Mouse (Mus musculus): ENCODE results near the gene Elk3. TPM values are rescaled to one million over a fixed set of nuclear protein-coding genes. Genes with fewer than 3 reads are reported as not detected.

The Elk3 gene
- polyA plus RNA-seq, 1 experiment: 11.0 TPM

GRCm38 (mm10) chr10:93346208-93346936 lies 35.4 kb upstream of the Elk3 start:
- no peak for TF ChIP-seq CTCF (IDR thresholded peaks at IDR 0.05; ENCODE audit: low read depth, low read length)
- Histone ChIP-seq H3K27me3 (ENCODE audit: control insufficient read depth, insufficient read depth, low read length, poor library complexity, severe bottlenecking) (no peaks in the 10 kb centered on the region; the same call in 1 of the 2 replicates), H3K4me3 (ENCODE audit: low read depth, low read length) (no peak overlapping the region), H3K36me3 (ENCODE audit: control insufficient read depth, insufficient read depth, low read length, poor library complexity, severe bottlenecking) (no peaks in the 10 kb centered on the region), H3K9ac (ENCODE audit: low read depth, poor library complexity, severe bottlenecking) (no peak overlapping the region), H3K4me1 (ENCODE audit: control insufficient read depth, insufficient read depth, low read length) (no peaks in the 10 kb centered on the region), H3K9me3 (replicated peaks; ENCODE audit: control insufficient read depth, insufficient read depth, low read length, poor library complexity, severe bottlenecking) (no peaks in the 10 kb centered on the region), H3K27ac (ENCODE audit: insufficient read depth, low read length) (no peak overlapping the region)

- no peak overlapping the region for H3K4me3 ChIP-seq (ENCODE audit: low read depth, low read length)
- H3K27ac ChIP-seq (ENCODE audit: insufficient read depth, low read length): no peak overlapping the region
- H3K9me3 ChIP-seq (replicated peaks; ENCODE audit: control insufficient read depth, insufficient read depth, low read length, poor library complexity, severe bottlenecking): no peaks in the 10 kb centered on the region
- TF ChIP-seq EP300 (IDR thresholded peaks at IDR 0.05; ENCODE audit: insufficient read depth, low read depth, low read length) (no peak), CTCF (IDR thresholded peaks at IDR 0.05; ENCODE audit: low read depth, low read length) (no peak), POLR2A (IDR thresholded peaks at IDR 0.05; ENCODE audit: insufficient read depth, low read length) (no peak)
- no peaks in the 10 kb centered on the region for H3K36me3 ChIP-seq (ENCODE audit: control insufficient read depth, insufficient read depth, low read length, poor library complexity, severe bottlenecking)
- H3K27me3 ChIP-seq (ENCODE audit: control insufficient read depth, insufficient read depth, low read length, poor library complexity, severe bottlenecking): no peaks in the 10 kb centered on the region; the same call in 1 of the 2 replicates
- H3K9ac ChIP-seq (ENCODE audit: low read depth, poor library complexity, severe bottlenecking): no peak overlapping the region
- H3K4me1 ChIP-seq (ENCODE audit: control insufficient read depth, insufficient read depth, low read length): no peaks in the 10 kb centered on the region
These were observed 34.6 kb upstream of the Elk3 start for GRCm38 (mm10) chr10:93345497-93345896.

GRCm38 (mm10) chr10:93343469-93343868 lies 32.5 kb upstream of the Elk3 start:
- H3K4me3 ChIP-seq (ENCODE audit: low read depth, low read length): no peak overlapping the region
- no peaks in the 10 kb centered on the region for H3K9me3 ChIP-seq (replicated peaks; ENCODE audit: control insufficient read depth, insufficient read depth, low read length, poor library complexity, severe bottlenecking)
- TF ChIP-seq CTCF (IDR thresholded peaks at IDR 0.05; ENCODE audit: low read depth, low read length) (no peak), POLR2A (IDR thresholded peaks at IDR 0.05; ENCODE audit: insufficient read depth, low read length) (no peak), EP300 (IDR thresholded peaks at IDR 0.05; ENCODE audit: insufficient read depth, low read depth, low read length) (no peak)
- no peak overlapping the region for H3K9ac ChIP-seq (ENCODE audit: low read depth, poor library complexity, severe bottlenecking)
- no peaks in the 10 kb centered on the region; the same call in 1 of the 2 replicates for H3K27me3 ChIP-seq (ENCODE audit: control insufficient read depth, insufficient read depth, low read length, poor library complexity, severe bottlenecking)
- H3K36me3 ChIP-seq (ENCODE audit: control insufficient read depth, insufficient read depth, low read length, poor library complexity, severe bottlenecking): no peaks in the 10 kb centered on the region
- H3K4me1 ChIP-seq (ENCODE audit: control insufficient read depth, insufficient read depth, low read length): no peaks in the 10 kb centered on the region
- H3K27ac ChIP-seq (ENCODE audit: insufficient read depth, low read length): no peak overlapping the region

GRCm38 (mm10) chr10:93342986-93343385 lies 32.1 kb upstream of the Elk3 start:
- Histone ChIP-seq H3K36me3 (ENCODE audit: control insufficient read depth, insufficient read depth, low read length, poor library complexity, severe bottlenecking) (no peaks in the 10 kb centered on the region), H3K9me3 (replicated peaks; ENCODE audit: control insufficient read depth, insufficient read depth, low read length, poor library complexity, severe bottlenecking) (no peaks in the 10 kb centered on the region), H3K4me1 (ENCODE audit: control insufficient read depth, insufficient read depth, low read length) (no peaks in the 10 kb centered on the region), H3K27me3 (ENCODE audit: control insufficient read depth, insufficient read depth, low read length, poor library complexity, severe bottlenecking) (no peaks in the 10 kb centered on the region; the same call in 1 of the 2 replicates), H3K4me3 (ENCODE audit: low read depth, low read length) (no peak overlapping the region), H3K9ac (ENCODE audit: low read depth, poor library complexity, severe bottlenecking) (no peak overlapping the region), H3K27ac (ENCODE audit: insufficient read depth, low read length) (no peak overlapping the region)
- TF ChIP-seq CTCF (IDR thresholded peaks at IDR 0.05; ENCODE audit: low read depth, low read length) (no peak), POLR2A (IDR thresholded peaks at IDR 0.05; ENCODE audit: insufficient read depth, low read length) (no peak), EP300 (IDR thresholded peaks at IDR 0.05; ENCODE audit: insufficient read depth, low read depth, low read length) (no peak)

GRCm38 (mm10) chr10:93338526-93338925 lies 27.6 kb upstream of the Elk3 start:
- Histone ChIP-seq H3K9me3 (replicated peaks; ENCODE audit: control insufficient read depth, insufficient read depth, low read length, poor library complexity, severe bottlenecking) (no peaks in the 10 kb centered on the region), H3K9ac (ENCODE audit: low read depth, poor library complexity, severe bottlenecking) (no peak overlapping the region), H3K4me3 (ENCODE audit: low read depth, low read length) (no peak overlapping the region), H3K36me3 (ENCODE audit: control insufficient read depth, insufficient read depth, low read length, poor library complexity, severe bottlenecking) (no peaks in the 10 kb centered on the region), H3K27ac (ENCODE audit: insufficient read depth, low read length) (no peak overlapping the region), H3K4me1 (ENCODE audit: control insufficient read depth, insufficient read depth, low read length) (peaks cover 4% of the 10 kb centered on the region), H3K27me3 (ENCODE audit: control insufficient read depth, insufficient read depth, low read length, poor library complexity, severe bottlenecking) (no peaks in the 10 kb centered on the region)
- TF ChIP-seq POLR2A (IDR thresholded peaks at IDR 0.05; ENCODE audit: insufficient read depth, low read length): no peak
- TF ChIP-seq CTCF (IDR thresholded peaks at IDR 0.05; ENCODE audit: low read depth, low read length): no peak
- no peak for TF ChIP-seq EP300 (IDR thresholded peaks at IDR 0.05; ENCODE audit: insufficient read depth, low read depth, low read length)

- Histone ChIP-seq H3K9me3 (replicated peaks; ENCODE audit: control insufficient read depth, insufficient read depth, low read length, poor library complexity, severe bottlenecking) (no peaks in the 10 kb centered on the region), H3K9ac (ENCODE audit: low read depth, poor library complexity, severe bottlenecking) (no peak overlapping the region), H3K36me3 (ENCODE audit: control insufficient read depth, insufficient read depth, low read length, poor library complexity, severe bottlenecking) (no peaks in the 10 kb centered on the region), H3K27me3 (ENCODE audit: control insufficient read depth, insufficient read depth, low read length, poor library complexity, severe bottlenecking) (no peaks in the 10 kb centered on the region), H3K27ac (ENCODE audit: insufficient read depth, low read length) (no peak overlapping the region), H3K4me3 (ENCODE audit: low read depth, low read length) (no peak overlapping the region), H3K4me1 (ENCODE audit: control insufficient read depth, insufficient read depth, low read length) (peaks cover 4% of the 10 kb centered on the region)
- TF ChIP-seq POLR2A (IDR thresholded peaks at IDR 0.05; ENCODE audit: insufficient read depth, low read length): no peak
- TF ChIP-seq CTCF (IDR thresholded peaks at IDR 0.05; ENCODE audit: low read depth, low read length): no peak
- no peak for TF ChIP-seq EP300 (IDR thresholded peaks at IDR 0.05; ENCODE audit: insufficient read depth, low read depth, low read length)
These were observed 25.6 kb upstream of the Elk3 start for GRCm38 (mm10) chr10:93336462-93336931.
